ENCODE assay signal across 23 mouse cellular contexts in genomic region chr16:59569837-59570236, GRCm38 (mm10). TPM values are rescaled to one million over a fixed set of nuclear protein-coding genes. Genes with fewer than 3 reads are reported as not detected.
DNase-seq lines count a peak whose midpoint lies in the region; ATAC-seq and TF ChIP-seq lines count a peak whose summit lies in the region.
"Had no signal": no experiment of that assay in that cellular context is flagged by ENCODE, and none has a peak within 500 bp of the region (broad histone marks: within the 10 kb centered on the region; RNA-seq: fewer than 3 reads in every experiment).

No protein-coding gene starts in this region.

- ATAC-seq in stomach, embryonic 16.5 days (ENCODE audit: insufficient read depth, low FRiP score), result peak; percentile 31; the same call in 1 of the 2 replicates
- no peak for ATAC-seq in stomach, postnatal 0 days (ENCODE audit: low FRiP score, low TSS enrichment)
- no peak for ATAC-seq in heart, embryonic 13.5 days (ENCODE audit: extremely low read depth, insufficient number of reproducible peaks, low FRiP score, low TSS enrichment)
- no peak for ATAC-seq in forebrain, embryonic 11.5 days (replicated peaks; ENCODE audit: low FRiP score)
- ATAC-seq: forebrain, embryonic 13.5 days had no signal

- no peak overlapping the region for H3K4me3 ChIP-seq in heart, adult 2 months
- H3K4me3 ChIP-seq in stomach, embryonic 16.5 days (replicated peaks; ENCODE audit: low read length), result no peak overlapping the region
- H3K4me3 ChIP-seq in stomach, postnatal 0 days (ENCODE audit: low read depth, low read length), result no peak overlapping the region
- H3K4me3 ChIP-seq in heart, embryonic 13.5 days, result no peak overlapping the region
- no peak overlapping the region for H3K4me3 ChIP-seq in forebrain, embryonic 11.5 days (ENCODE audit: low read depth, low read length)
- H3K4me3 ChIP-seq: forebrain, embryonic 13.5 days; layer of hippocampus, adult 2 months; limb, embryonic 13.5 days; liver, embryonic 13.5 days; midbrain, embryonic 12.5 days had no signal

- TF ChIP-seq EP300 in heart, adult 2 months (IDR thresholded peaks at IDR 0.05; ENCODE audit: insufficient read depth, low read depth, low read length), result no peak
- no peak for TF ChIP-seq EP300 in stomach, postnatal 0 days (optimal IDR thresholded peaks at IDR 0.05)

- H3K4me2 ChIP-seq in stomach, embryonic 16.5 days (ENCODE audit: low read depth, low read length), result no peak overlapping the region
- no peak overlapping the region for H3K4me2 ChIP-seq in stomach, postnatal 0 days (replicated peaks; ENCODE audit: low read depth)
- H3K4me2 ChIP-seq in heart, embryonic 13.5 days, result no peak overlapping the region
- H3K4me2 ChIP-seq in forebrain, embryonic 11.5 days (ENCODE audit: low read depth, low read length, severe bottlenecking), result no peak overlapping the region
- H3K4me2 ChIP-seq: forebrain, embryonic 13.5 days; hindbrain, embryonic 14.5 days; limb, embryonic 13.5 days; liver, embryonic 13.5 days; midbrain, embryonic 12.5 days had no signal

- DNase-seq in heart, adult 2 months, result no peak
- no peak for DNase-seq in heart, postnatal 36 days
- DNase-seq in stomach, postnatal 0 days (ENCODE audit: low spot score), result no peak
- DNase-seq in skeletal muscle tissue, adult 2 months (ENCODE audit: low read depth, low spot score), result peak; percentile 31
- no peak for DNase-seq in kidney, postnatal 10 days
- DNase-seq in forebrain, embryonic 11.5 days (ENCODE audit: low spot score), result no peak
- DNase-seq: adrenal gland, postnatal 14 days; cerebellum, adult 9-10 months; gastrocnemius, postnatal 10 days; kidney, adult 2 months; kidney, postnatal 14 days; layer of hippocampus, postnatal 36 days; liver, embryonic 13.5 days; lung, adult 2 months; lung, postnatal 14 days; thymus, postnatal 25 days had no signal

- 0 out of 2 replicates have a peak overlapping the region, but pooled peaks have one; percentile 1 for H3K27ac ChIP-seq in heart, adult 2 months
- no peak overlapping the region for H3K27ac ChIP-seq in stomach, embryonic 16.5 days (ENCODE audit: low read length)
- H3K27ac ChIP-seq in stomach, postnatal 0 days (replicated peaks), result no peak overlapping the region
- peak overlapping the region; percentile 43; the same call in 1 of the 2 replicates for H3K27ac ChIP-seq in heart, embryonic 13.5 days (replicated peaks)
- H3K27ac ChIP-seq in forebrain, embryonic 11.5 days (ENCODE audit: low read depth, low read length), result no peak overlapping the region
- H3K27ac ChIP-seq: forebrain, embryonic 13.5 days; hindbrain, embryonic 14.5 days; layer of hippocampus, adult 2 months; limb, embryonic 13.5 days; liver, embryonic 13.5 days; midbrain, embryonic 12.5 days had no signal

- no peak for TF ChIP-seq CTCF in heart, adult 2 months (IDR thresholded peaks at IDR 0.05)
- no peak for TF ChIP-seq CTCF in stomach, postnatal 0 days (IDR thresholded peaks at IDR 0.05; ENCODE audit: low read depth)

- intact Hi-C loops in heart, adult 2 months (cut with DNase I), result no loop called here
- intact Hi-C loops in heart, postnatal 36 days (cut with DNase I), result loop anchor here (2.0 kb wide), 1 partner anchor 31 kb away; the partner anchor contains the start of gene Crybg3

- peaks cover 2% of the 10 kb centered on the region for H3K79me2 ChIP-seq in heart, adult 2 months (replicated peaks; ENCODE audit: control insufficient read depth, insufficient read depth, low read length)

- TF ChIP-seq POLR2A in heart, adult 2 months (IDR thresholded peaks at IDR 0.05; ENCODE audit: insufficient read depth, low read depth, low read length), result no peak

- H3K9me3 ChIP-seq in stomach, embryonic 16.5 days (replicated peaks; ENCODE audit: control insufficient read depth, low read length), result no peaks in the 10 kb centered on the region
- H3K9me3 ChIP-seq in stomach, postnatal 0 days (ENCODE audit: control insufficient read depth, low read length), result no peaks in the 10 kb centered on the region
- H3K9me3 ChIP-seq in heart, embryonic 13.5 days, result no peaks in the 10 kb centered on the region
- no peaks in the 10 kb centered on the region for H3K9me3 ChIP-seq in forebrain, embryonic 11.5 days (ENCODE audit: control insufficient read depth, low read length)
- H3K9me3 ChIP-seq: forebrain, embryonic 13.5 days; limb, embryonic 13.5 days; liver, embryonic 13.5 days; midbrain, embryonic 12.5 days had no signal

- WGBS in heart, adult 2 months, result 47% methylated on average over 8 of the region's 8 CpGs
- WGBS in stomach, embryonic 16.5 days, result 60% methylated on average over 8 of the region's 8 CpGs
- WGBS in stomach, postnatal 0 days, result 63% methylated on average over 8 of the region's 8 CpGs
- 50% methylated on average over 8 of the region's 8 CpGs for WGBS in heart, embryonic 13.5 days
- WGBS in forebrain, embryonic 11.5 days, result 81% methylated on average over 8 of the region's 8 CpGs

- H3K4me1 ChIP-seq in heart, adult 2 months (ENCODE audit: control insufficient read depth, insufficient read depth, low read length), result peaks cover 22% of the 10 kb centered on the region
- H3K4me1 ChIP-seq in stomach, embryonic 16.5 days (ENCODE audit: control insufficient read depth, insufficient read depth, low read length), result peaks cover 17% of the 10 kb centered on the region
- peaks cover 3% of the 10 kb centered on the region; the same call in 1 of the 2 replicates for H3K4me1 ChIP-seq in stomach, postnatal 0 days (replicated peaks; ENCODE audit: control insufficient read depth, insufficient read depth)
- peaks cover 67% of the 10 kb centered on the region for H3K4me1 ChIP-seq in heart, embryonic 13.5 days
- H3K4me1 ChIP-seq in forebrain, embryonic 11.5 days (replicated peaks; ENCODE audit: control insufficient read depth, insufficient read depth, low read length), result no peaks in the 10 kb centered on the region
- H3K4me1 ChIP-seq: forebrain, embryonic 13.5 days; liver, embryonic 13.5 days; midbrain, embryonic 12.5 days had no signal

- no peaks in the 10 kb centered on the region for H3K27me3 ChIP-seq in heart, adult 2 months (ENCODE audit: control insufficient read depth, insufficient read depth, low read length)
- no peaks in the 10 kb centered on the region for H3K27me3 ChIP-seq in stomach, embryonic 16.5 days (ENCODE audit: control insufficient read depth, insufficient read depth, low read length)
- no peaks in the 10 kb centered on the region for H3K27me3 ChIP-seq in stomach, postnatal 0 days (ENCODE audit: control insufficient read depth, insufficient read depth, low read length)
- H3K27me3 ChIP-seq in heart, embryonic 13.5 days (replicated peaks), result no peaks in the 10 kb centered on the region
- H3K27me3 ChIP-seq in forebrain, embryonic 11.5 days (ENCODE audit: control insufficient read depth, insufficient read depth, low read length), result no peaks in the 10 kb centered on the region
- H3K27me3 ChIP-seq: forebrain, embryonic 13.5 days; limb, embryonic 13.5 days; liver, embryonic 13.5 days; midbrain, embryonic 12.5 days had no signal

- no peak overlapping the region for H3K9ac ChIP-seq in heart, adult 2 months (ENCODE audit: low read depth, low read length)
- H3K9ac ChIP-seq in stomach, embryonic 16.5 days (ENCODE audit: low read length), result no peak overlapping the region
- H3K9ac ChIP-seq in stomach, postnatal 0 days (ENCODE audit: low read length), result no peak overlapping the region
- no peak overlapping the region for H3K9ac ChIP-seq in heart, embryonic 13.5 days
- no peak overlapping the region for H3K9ac ChIP-seq in forebrain, embryonic 11.5 days (ENCODE audit: low read length)
- H3K9ac ChIP-seq: forebrain, embryonic 13.5 days; hindbrain, embryonic 14.5 days; limb, embryonic 13.5 days; liver, embryonic 13.5 days; midbrain, embryonic 12.5 days had no signal

- peaks cover 35% of the 10 kb centered on the region for H3K36me3 ChIP-seq in heart, adult 2 months (ENCODE audit: control insufficient read depth, insufficient read depth, low read length)
- H3K36me3 ChIP-seq in stomach, embryonic 16.5 days (ENCODE audit: control insufficient read depth, insufficient read depth, low read length), result no peaks in the 10 kb centered on the region
- no peaks in the 10 kb centered on the region for H3K36me3 ChIP-seq in stomach, postnatal 0 days (ENCODE audit: control insufficient read depth, insufficient read depth, low read length)
- peaks cover 19% of the 10 kb centered on the region for H3K36me3 ChIP-seq in heart, embryonic 13.5 days
- H3K36me3 ChIP-seq in forebrain, embryonic 11.5 days (ENCODE audit: control insufficient read depth, insufficient read depth, low read length), result no peaks in the 10 kb centered on the region
- H3K36me3 ChIP-seq: liver, embryonic 13.5 days; midbrain, embryonic 12.5 days had no signal

RNA-seq across cellular contexts. Expression of gene Crybg3, which starts 30.9 kb away (rescaled TPM):
- total RNA-seq in heart, adult 2 months (2021), result 10 to 100 TPM; 65.0 to 74.7 TPM
- 14.9 and 22.7 TPM in 2 replicates for polyA plus RNA-seq in heart, adult 2 months (2012; rRNA removed)
- total RNA-seq in heart, postnatal 36 days (2021), result 10 to 100 TPM; 65.4 to 90.1 TPM
- 11.2 and 11.6 TPM in 2 replicates for polyA plus RNA-seq in stomach, embryonic 16.5 days (2015; fragmentation: Nextera tagmentation; extraction: Ambion mirVana)
- 6.3 and 7.3 TPM in 2 replicates for polyA plus RNA-seq in stomach, postnatal 0 days (2015; fragmentation: Nextera tagmentation; extraction: Ambion mirVana)
- 10.3 and 12.3 TPM in 2 replicates for polyA plus RNA-seq in heart, embryonic 13.5 days (2015; fragmentation: Nextera tagmentation; extraction: Ambion mirVana)
- 6.0 and 6.5 TPM in 2 replicates for polyA plus RNA-seq in forebrain, embryonic 11.5 days (2014; fragmentation: Nextera tagmentation; extraction: Ambion mirVana)

Comparison
In these comparisons a context has a peak if more than half of its experiments do, and no peak if none do; other contexts are left out.
1. H3K27ac ChIP-seq: peak in heart, adult 2 months (single experiment) and heart, embryonic 13.5 days (single experiment); none in stomach, embryonic 16.5 days (single experiment), stomach, postnatal 0 days (single experiment) and forebrain, embryonic 11.5 days (single experiment).